Mouse (Mus musculus) myocyte (in vitro differentiated cells): ENCODE measurements around the gene Catip.

Experiments used
- E2F4 ChIP-seq: IDR thresholded peaks from one replicate; pipeline ENCODE4 v1.6.1; 2011; ENCODE audit warnings: mild to moderate bottlenecking, control low read depth, moderate library complexity; ENCODE audit not compliant: insufficient read depth
- MYOD1 ChIP-seq, 3 experiments: IDR thresholded peaks; one replicate each; pipeline ENCODE4 v1.6.1; 2011; ENCODE audit warnings: control low read depth in 2 of 3, low read depth in 2 of 3, mild to moderate bottlenecking in 2 of 3, moderate library complexity in 1 of 3; ENCODE audit not compliant: insufficient read length in 2 of 3, control insufficient read depth in 1 of 3
- POLR2A ChIP-seq: IDR thresholded peaks from one replicate; pipeline ENCODE4 v1.6.1; 2011; ENCODE audit warnings: low read depth, mild to moderate bottlenecking, control low read depth, moderate library complexity; ENCODE audit not compliant: insufficient read length
- TCF12 ChIP-seq: IDR thresholded peaks from one replicate; pipeline ENCODE4 v1.6.1; 2011; ENCODE audit warnings: mild to moderate bottlenecking, control low read depth; ENCODE audit not compliant: poor library complexity, insufficient read depth, severe bottlenecking

- TF ChIP-seq TCF12 (no peak), POLR2A (no peak), E2F4 (no peak), MYOD1 (IDR thresholded peaks at IDR 0.05; ENCODE audit: control insufficient read depth in 1 of 3, insufficient read length in 2 of 3, low read depth in 2 of 3) (no peak)
These were observed 40.5 kb upstream of the Catip start for GRCm38 (mm10) chr1:74321396-74321795.
